Mouse (Mus musculus) neural tube, embryonic 12.5 days (tissue): Measurements from ENCODE around the gene Tmem80. TPM values are rescaled to one million over a fixed set of nuclear protein-coding genes. Genes with fewer than 3 reads are reported as not detected.

ENCODE experiments used
- ATAC-seq: fragments of 200-750 bp; cut with Nextera tagmentation; 2 replicates; pipeline ENCODE4 v1.8.0; 2017; ENCODE audit warnings: low read depth, mild to moderate bottlenecking, moderate TSS enrichment, moderate library complexity; ENCODE audit not compliant: low FRiP score
- H3K27ac ChIP-seq: fragments of 300-500 bp; sonication (generic); 2 replicates; pipeline ENCODE4 v1.5.1; 2016
- H3K27me3 ChIP-seq: fragments of 300-500 bp; sonication (generic); replicated peaks from 2 replicates; pipeline ENCODE4 v1.6.1; 2016; ENCODE audit warnings: mild to moderate bottlenecking
- H3K36me3 ChIP-seq: fragments of 300-500 bp; sonication (generic); 2 replicates; pipeline ENCODE4 v1.6.1; 2016; ENCODE audit warnings: mild to moderate bottlenecking
- H3K4me1 ChIP-seq: fragments of 300-500 bp; sonication (generic); 2 replicates; pipeline ENCODE4 v1.6.1; 2016
- H3K4me2 ChIP-seq: fragments of 300-500 bp; sonication (generic); replicated peaks from 2 replicates; pipeline ENCODE4 v1.6.1; 2016; ENCODE audit warnings: mild to moderate bottlenecking
- H3K4me3 ChIP-seq: fragments of 300-500 bp; sonication (generic); 2 replicates; pipeline ENCODE4 v1.5.1; 2016
- H3K9ac ChIP-seq: fragments of 300-500 bp; sonication (generic); 2 replicates; pipeline ENCODE4 v1.6.1; 2016; ENCODE audit warnings: mild to moderate bottlenecking
- H3K9me3 ChIP-seq: fragments of 300-500 bp; sonication (generic); 2 replicates; pipeline ENCODE4 v1.6.1; 2016; ENCODE audit warnings: mild to moderate bottlenecking
- WGBS: fragments of 180-500 bp; shearing (Covaris S2); methylation state at CpG from one replicate; pipeline ENCODE4 v1.1.7; 2016; 5-methylcytosine and 5-hydroxymethylcytosine counted together
- polyA plus RNA-seq: library from polyadenylated mRNA; unstranded; fragments of >200 nt; fragmentation: Nextera tagmentation; extraction: Ambion mirVana; gene quantifications from 2 replicates; pipeline ENCODE4 v1.2.1, GENCODE M21; 2016

The Tmem80 gene
- polyA plus RNA-seq, 1 experiment from 2014 or later: 62.5 TPM

DNA sequence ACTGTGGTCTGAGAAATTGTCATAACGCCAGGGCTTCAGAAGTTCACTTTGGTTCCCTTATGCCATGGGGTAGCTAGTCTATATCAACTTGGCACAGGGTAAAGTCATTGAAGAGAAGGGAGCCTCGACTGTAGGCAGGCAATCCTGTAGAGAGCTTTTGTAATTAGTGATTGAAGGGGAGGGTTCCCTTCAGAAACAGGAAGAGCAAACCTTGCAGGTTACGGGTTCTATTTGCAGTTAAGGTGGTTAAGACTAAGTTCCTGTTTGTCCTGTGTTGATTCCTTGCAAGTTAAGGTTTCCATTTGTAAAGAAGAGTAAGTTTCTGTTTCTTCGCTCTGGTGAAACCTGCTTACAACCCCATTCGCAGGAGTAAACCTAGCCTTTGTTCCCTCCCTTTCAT lies 42.4 kb downstream of the Tmem80 start:
- Histone ChIP-seq H3K27ac (no peak overlapping the region), H3K4me1 (no peaks in the 10 kb centered on the region), H3K27me3 (no peaks in the 10 kb centered on the region), H3K4me2 (no peak overlapping the region), H3K9ac (no peak overlapping the region), H3K4me3 (no peak overlapping the region), H3K36me3 (no peaks in the 10 kb centered on the region), H3K9me3 (no peaks in the 10 kb centered on the region)
- ATAC-seq: no peak
- 61% methylated on average over 5 of the region's 5 CpGs for WGBS

DNA sequence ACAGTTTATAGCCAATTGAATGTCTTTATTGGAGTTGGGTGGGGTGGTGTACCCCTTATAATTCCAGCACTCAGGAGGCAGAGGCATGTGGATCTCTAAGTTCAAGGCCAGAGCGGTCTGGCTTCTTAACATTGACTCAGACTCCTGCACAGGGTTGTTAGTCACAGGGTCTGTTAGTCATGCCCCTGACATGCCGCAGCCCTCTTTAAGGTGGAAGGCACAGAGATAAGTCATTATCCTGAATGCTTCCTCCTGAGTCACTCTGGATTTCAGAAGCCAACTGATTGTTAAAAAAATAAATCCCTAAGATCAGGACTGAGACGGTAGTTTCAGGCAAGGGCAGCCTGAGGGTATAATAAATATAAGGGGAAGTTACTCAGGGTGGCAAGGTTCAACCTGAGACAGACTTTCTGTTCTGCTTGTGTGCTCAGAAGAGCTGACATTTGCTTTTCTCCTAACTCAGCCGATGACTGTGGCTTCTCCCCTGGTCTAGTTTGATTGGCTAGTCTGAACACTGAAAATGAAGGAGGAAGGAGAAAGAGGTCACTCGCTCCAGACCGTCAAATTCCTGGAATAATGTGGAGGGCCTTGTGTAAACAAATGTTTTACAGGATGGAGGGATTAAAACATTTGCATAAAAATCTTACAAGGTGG lies 44.5 kb downstream of the Tmem80 start:
- Histone ChIP-seq H3K27me3 (no peaks in the 10 kb centered on the region), H3K4me3 (no peak overlapping the region), H3K9me3 (no peaks in the 10 kb centered on the region), H3K27ac (no peak overlapping the region), H3K9ac (no peak overlapping the region), H3K4me1 (no peaks in the 10 kb centered on the region), H3K36me3 (no peaks in the 10 kb centered on the region), H3K4me2 (no peak overlapping the region)
- ATAC-seq: no peak
- WGBS: 76% methylated on average over 6 of the region's 6 CpGs

DNA sequence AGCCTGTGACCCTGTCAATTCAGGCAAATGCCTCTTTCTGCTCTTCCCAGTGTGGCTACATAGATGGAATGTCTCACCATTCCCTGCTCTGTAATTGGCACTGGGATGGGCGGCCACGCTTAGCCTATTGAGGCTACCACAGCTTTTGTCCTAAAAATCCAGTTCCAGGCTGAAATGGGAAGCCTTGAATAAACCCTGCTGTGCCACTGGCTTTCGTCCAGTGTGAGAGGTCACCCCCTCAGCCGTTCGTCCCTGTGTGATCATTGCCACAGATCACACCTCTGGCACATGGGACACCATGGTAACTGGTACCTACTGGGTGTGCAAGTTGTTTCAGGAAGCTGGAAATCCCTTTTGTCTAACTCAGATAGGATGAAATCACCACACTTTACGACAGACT lies 46.1 kb downstream of the Tmem80 start:
- Histone ChIP-seq H3K36me3 (no peaks in the 10 kb centered on the region), H3K27ac (no peak overlapping the region), H3K4me2 (no peak overlapping the region), H3K9ac (no peak overlapping the region), H3K27me3 (no peaks in the 10 kb centered on the region), H3K9me3 (no peaks in the 10 kb centered on the region), H3K4me1 (no peaks in the 10 kb centered on the region), H3K4me3 (no peak overlapping the region)
- no peak for ATAC-seq
- 43% methylated on average over 6 of the region's 6 CpGs for WGBS

DNA sequence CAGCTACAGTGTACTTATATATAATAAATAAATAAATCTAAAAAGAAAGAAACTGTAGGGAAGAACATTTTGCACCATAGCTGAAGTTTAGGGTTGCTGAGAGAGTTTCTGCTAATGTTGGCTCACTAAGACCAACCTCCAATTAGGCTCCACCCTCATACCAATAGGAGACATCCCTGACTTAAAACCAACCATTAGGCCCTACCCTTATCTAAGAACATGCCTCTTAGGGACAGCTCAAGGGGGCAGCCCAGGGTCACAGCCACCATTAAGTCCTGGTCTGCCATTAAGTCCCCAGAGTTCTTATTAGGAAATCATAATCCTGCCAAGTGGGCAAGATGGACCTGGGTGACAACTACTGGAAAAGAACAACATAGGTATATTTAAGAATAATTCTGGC lies 46.9 kb downstream of the Tmem80 start:
- ATAC-seq: no peak
- H3K36me3 ChIP-seq: no peaks in the 10 kb centered on the region
- no peak overlapping the region for H3K4me2 ChIP-seq
- no peak overlapping the region for H3K9ac ChIP-seq
- no peak overlapping the region for H3K4me3 ChIP-seq
- H3K4me1 ChIP-seq: no peaks in the 10 kb centered on the region
- no peaks in the 10 kb centered on the region for H3K27me3 ChIP-seq
- H3K27ac ChIP-seq: no peak overlapping the region
- no peaks in the 10 kb centered on the region for H3K9me3 ChIP-seq

DNA sequence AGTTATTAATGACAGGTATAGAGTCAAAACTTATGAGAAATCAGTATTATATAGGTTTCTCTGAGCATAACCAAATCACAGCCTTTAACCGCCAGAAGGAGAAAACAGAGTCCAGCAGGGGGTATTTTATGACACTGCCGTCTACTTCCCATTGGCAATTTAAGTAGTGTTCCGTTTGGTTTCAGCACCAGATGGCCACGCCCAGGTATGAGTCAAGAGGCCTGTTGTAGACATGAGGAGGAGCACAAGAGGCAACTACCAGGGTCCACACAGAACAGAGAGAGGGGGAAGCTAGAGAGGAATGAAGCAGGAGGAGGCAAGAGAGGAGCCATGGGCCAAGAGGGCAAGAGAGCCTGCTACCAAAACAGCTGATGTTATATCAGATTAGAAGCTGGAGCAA lies 52.0 kb downstream of the Tmem80 start:
- no peaks in the 10 kb centered on the region for H3K9me3 ChIP-seq
- 28% methylated on average over 4 of the region's 4 CpGs for WGBS

DNA sequence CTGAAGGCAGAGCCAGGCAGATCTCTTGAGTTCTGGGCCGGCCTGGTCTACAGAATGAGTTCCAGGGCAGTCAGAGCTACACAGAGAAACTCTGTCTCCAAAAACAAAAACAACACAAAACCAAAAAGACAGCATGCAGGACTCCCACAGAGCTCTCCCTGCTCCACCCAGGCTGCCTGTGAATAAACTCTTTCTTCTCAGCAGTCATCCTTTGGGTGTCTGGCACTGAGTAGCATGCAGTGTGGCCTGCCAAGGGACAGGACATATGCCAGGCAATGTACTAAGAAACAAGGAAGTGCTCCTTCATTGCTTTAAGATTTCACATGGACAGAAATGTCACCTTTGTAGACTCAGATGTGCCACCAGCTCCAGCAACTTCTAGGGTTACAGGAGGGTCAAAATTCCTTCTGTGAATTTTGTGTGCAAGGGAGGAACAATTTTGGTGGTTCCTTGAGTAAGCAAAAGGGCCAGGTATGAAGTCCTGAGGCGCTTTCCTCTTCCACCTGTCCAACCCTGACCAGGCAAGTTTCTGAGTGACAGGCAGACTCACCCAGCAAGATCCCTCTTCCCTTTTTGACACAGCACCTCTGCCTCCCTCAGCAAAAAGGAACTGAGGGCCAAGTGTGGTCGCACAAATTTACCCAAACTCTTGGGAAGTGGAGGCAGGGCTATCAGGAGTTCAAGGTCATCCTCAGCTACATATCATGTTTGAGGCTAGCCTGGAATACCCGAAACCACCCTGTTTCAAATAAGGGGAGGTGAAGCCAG lies 53.7 kb downstream of the Tmem80 start:
- Histone ChIP-seq H3K4me3 (no peak overlapping the region), H3K4me1 (no peaks in the 10 kb centered on the region), H3K36me3 (no peaks in the 10 kb centered on the region), H3K9me3 (no peaks in the 10 kb centered on the region), H3K27ac (no peak overlapping the region), H3K9ac (no peak overlapping the region), H3K4me2 (no peak overlapping the region), H3K27me3 (no peaks in the 10 kb centered on the region)
- no peak for ATAC-seq
- 89% methylated on average over 4 of the region's 4 CpGs for WGBS

More for the DNA sequence above, 52.0 kb downstream of the Tmem80 start:
- Histone ChIP-seq H3K27ac (no peak overlapping the region), H3K4me1 (no peaks in the 10 kb centered on the region), H3K4me2 (no peak overlapping the region), H3K9ac (no peak overlapping the region), H3K27me3 (no peaks in the 10 kb centered on the region), H3K36me3 (no peaks in the 10 kb centered on the region), H3K4me3 (no peak overlapping the region)
- no peak for ATAC-seq

Other genes starting within 250 kb of the Tmem80 start
- gene Pkp3, start 249.5 kb upstream of the Tmem80 start, polyA plus RNA-seq: 1.6 and 3.1 TPM in 2 replicates
- 1.6 and 2.3 TPM in 2 replicates for gene Sigirr, start 227.2 kb upstream of the Tmem80 start, polyA plus RNA-seq
- 0.22 TPM in 1 of 2 replicates, not detected in the other for gene Ano9, start 209.9 kb upstream of the Tmem80 start, polyA plus RNA-seq
- gene Ptdss2, start 205.4 kb upstream of the Tmem80 start, polyA plus RNA-seq: 74.7 and 79.8 TPM in 2 replicates
- 56.9 and 60.9 TPM in 2 replicates for gene Rnh1, start 154.9 kb upstream of the Tmem80 start, polyA plus RNA-seq
- 114 and 121 TPM in 2 replicates for gene Hras, start 133.7 kb upstream of the Tmem80 start, polyA plus RNA-seq
- 11.2 TPM in 2 replicates for gene Lrrc56, start 133.6 kb upstream of the Tmem80 start, polyA plus RNA-seq
- 2.5 and 3.8 TPM in 2 replicates for gene Lmntd2, start 113.7 kb upstream of the Tmem80 start, polyA plus RNA-seq
- gene Rassf7, start 111.9 kb upstream of the Tmem80 start, polyA plus RNA-seq: 37.1 and 38.7 TPM in 2 replicates
- 88.0 and 92.7 TPM in 2 replicates for gene Phrf1, start 99.0 kb upstream of the Tmem80 start, polyA plus RNA-seq
- 1.0 and 1.7 TPM in 2 replicates for gene Irf7, start 61.3 kb upstream of the Tmem80 start, polyA plus RNA-seq
- gene Cdhr5, start 51.0 kb upstream of the Tmem80 start, polyA plus RNA-seq: not detected in 2 replicates
- 4.5 and 7.1 TPM in 2 replicates for gene Sct, start 48.6 kb upstream of the Tmem80 start, polyA plus RNA-seq
- gene Drd4, start 35.7 kb upstream of the Tmem80 start, polyA plus RNA-seq: 0.82 and 0.94 TPM in 2 replicates
- 98.9 and 108 TPM in 2 replicates for gene Deaf1, start within 50 bp of the Tmem80 start, polyA plus RNA-seq
- gene Eps8l2, start 11.1 kb downstream of the Tmem80 start, polyA plus RNA-seq: 1.0 and 1.1 TPM in 2 replicates
- 366 and 377 TPM in 2 replicates for gene Taldo1, start 64.5 kb downstream of the Tmem80 start, polyA plus RNA-seq
- 50.5 and 51.5 TPM in 2 replicates for gene Gatd1, start 86.4 kb downstream of the Tmem80 start, polyA plus RNA-seq
- 44.4 and 55.1 TPM in 2 replicates for gene Cend1, start 101.8 kb downstream of the Tmem80 start, polyA plus RNA-seq
- gene Slc25a22, start 110.2 kb downstream of the Tmem80 start, polyA plus RNA-seq: 57.6 and 57.7 TPM in 2 replicates
- gene Pidd1, start 116.3 kb downstream of the Tmem80 start, polyA plus RNA-seq: 8.4 and 9.8 TPM in 2 replicates
- 803 and 881 TPM in 2 replicates for gene Rplp2, start 119.6 kb downstream of the Tmem80 start, polyA plus RNA-seq
- gene Pnpla2, start 127.5 kb downstream of the Tmem80 start, polyA plus RNA-seq: 15.8 and 16.5 TPM in 2 replicates
- gene Cracr2b, start 133.4 kb downstream of the Tmem80 start, polyA plus RNA-seq: 6.7 and 7.6 TPM in 2 replicates
- 20.6 and 22.7 TPM in 2 replicates for gene Cd151, start 139.7 kb downstream of the Tmem80 start, polyA plus RNA-seq
- gene Polr2l, start 147.4 kb downstream of the Tmem80 start, polyA plus RNA-seq: 73.5 and 80.6 TPM in 2 replicates
- 34.2 and 37.1 TPM in 2 replicates for gene Tspan4, start 147.5 kb downstream of the Tmem80 start, polyA plus RNA-seq
- gene Chid1, start 212.1 kb downstream of the Tmem80 start, polyA plus RNA-seq: 31.7 and 33.7 TPM in 2 replicates
- 111 and 117 TPM in 2 replicates for gene Ap2a2, start 234.4 kb downstream of the Tmem80 start, polyA plus RNA-seq